Mouse (Mus musculus): Measurements from ENCODE around the gene AC129217.1. TPM values are rescaled to one million over a fixed set of nuclear protein-coding genes. Genes with fewer than 3 reads are reported as not detected.
"Not testable (repeated sequence)": the region's sequence is repeated elsewhere in the genome, so short reads cannot be mapped to it uniquely, and the experiment has no call there.

The AC129217.1 gene
- polyA plus RNA-seq, 1 experiment from 2014 or later, result not detected

DNA sequence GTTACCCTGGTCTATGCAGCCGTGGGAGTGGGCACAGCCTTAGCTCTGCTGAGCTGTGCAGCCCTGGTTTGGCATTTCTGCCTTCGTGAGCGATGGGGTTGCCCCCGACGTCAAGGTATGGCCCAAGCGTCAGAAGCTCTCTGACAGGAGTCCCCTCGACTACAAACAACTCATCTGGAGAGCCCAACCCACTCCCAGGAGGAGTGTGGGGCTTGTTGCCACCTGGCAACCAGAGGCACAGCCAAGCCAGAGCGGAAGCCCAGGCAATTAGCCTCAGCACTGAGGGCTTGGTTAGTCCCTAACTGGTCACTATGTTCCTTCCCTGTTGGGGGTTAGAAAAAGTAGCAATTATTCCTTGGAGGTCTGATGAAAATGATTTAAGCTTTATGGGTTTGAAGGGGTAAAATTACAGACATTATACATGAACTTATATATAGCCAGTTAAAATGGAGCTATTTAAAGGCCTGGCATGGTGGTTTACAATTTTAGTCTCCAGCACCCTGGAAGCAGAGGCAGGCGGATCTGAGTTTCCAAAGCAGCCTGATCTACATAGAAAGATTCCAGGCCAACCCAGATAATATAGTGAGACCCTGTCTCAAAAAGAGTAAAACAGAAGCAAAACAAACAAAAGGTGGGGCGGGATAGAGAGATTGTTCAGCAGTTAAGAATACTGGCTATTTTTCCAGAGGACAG is 22.8 kb downstream of the AC129217.1 start:
- Histone ChIP-seq H3K9me3 (replicated peaks; ENCODE audit: control insufficient read depth, low read length) (no peaks in the 10 kb centered on the region), H3K27me3 (ENCODE audit: control insufficient read depth, insufficient read depth, low read depth, low read length) (no peaks in the 10 kb centered on the region; the same call in 1 of the 2 replicates), H3K4me2 (ENCODE audit: low read depth, low read length) (no peak overlapping the region), H3K4me1 (ENCODE audit: control insufficient read depth, low read depth, low read length) (no peaks in the 10 kb centered on the region), H3K4me3 (ENCODE audit: low read depth, low read length) (no peak overlapping the region), H3K27ac (ENCODE audit: low read length) (no peak overlapping the region), H3K36me3 (ENCODE audit: control insufficient read depth, insufficient read depth) (no peaks in the 10 kb centered on the region; the same call in 1 of the 2 replicates), H3K9ac (ENCODE audit: low read depth, low read length) (no peak overlapping the region)
- WGBS (ENCODE audit: insufficient replicate concordance), result 57% methylated on average over 10 of the region's 10 CpGs
- no peak for ATAC-seq (ENCODE audit: low read depth)

DNA sequence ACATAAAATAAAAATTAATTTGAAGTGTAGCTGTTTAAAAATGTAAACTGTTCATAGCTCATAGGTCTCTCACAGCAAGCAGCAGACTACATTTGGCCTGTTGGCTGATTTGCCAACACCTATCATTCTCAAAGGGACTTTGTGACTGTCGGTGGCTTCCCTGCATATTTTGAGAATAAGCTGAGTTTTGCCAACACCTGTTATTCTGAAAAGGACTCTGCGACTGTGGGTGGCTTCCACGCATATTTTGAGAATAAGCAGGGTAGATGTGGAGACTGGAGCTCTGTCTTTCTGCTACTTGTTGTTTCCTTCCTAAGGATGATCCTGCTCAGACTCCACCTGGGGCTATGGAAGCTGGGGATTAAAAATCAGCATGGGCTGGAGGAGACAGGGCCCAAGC is 23.5 kb downstream of the AC129217.1 start:
- no peaks in the 10 kb centered on the region for H3K36me3 ChIP-seq (ENCODE audit: control insufficient read depth, insufficient read depth)

DNA sequence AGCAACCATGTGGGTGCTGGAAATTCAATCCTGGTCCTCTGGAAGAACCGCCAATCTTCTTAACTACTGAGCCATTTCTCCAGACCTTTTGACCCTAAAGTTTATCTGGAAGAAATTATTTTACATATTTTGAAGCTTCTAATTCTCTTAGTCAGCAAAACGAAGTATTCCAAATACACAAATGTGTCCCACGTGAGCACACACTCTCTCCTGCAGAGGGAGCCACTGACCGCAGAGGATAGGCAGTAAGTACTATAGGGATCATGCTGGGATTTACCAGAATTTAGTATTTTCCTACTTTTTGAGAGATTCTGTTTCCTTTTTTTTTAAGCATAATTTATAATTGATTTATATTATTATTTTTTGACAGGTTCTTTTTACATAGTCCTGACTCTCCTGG is 28.1 kb downstream of the AC129217.1 start:
- ATAC-seq (ENCODE audit: low read depth), result no peak
- H3K27me3 ChIP-seq (ENCODE audit: control insufficient read depth, insufficient read depth, low read depth, low read length), result no peaks in the 10 kb centered on the region; the same call in 1 of the 2 replicates
- H3K9ac ChIP-seq (ENCODE audit: low read depth, low read length), result no peak overlapping the region
- no peaks in the 10 kb centered on the region for H3K36me3 ChIP-seq (ENCODE audit: control insufficient read depth, insufficient read depth)
- H3K4me3 ChIP-seq (ENCODE audit: low read depth, low read length), result no peak overlapping the region
- no peaks in the 10 kb centered on the region for H3K4me1 ChIP-seq (ENCODE audit: control insufficient read depth, low read depth, low read length)
- H3K4me2 ChIP-seq (ENCODE audit: low read depth, low read length), result no peak overlapping the region
- no peak overlapping the region for H3K27ac ChIP-seq (ENCODE audit: low read length)
- no peaks in the 10 kb centered on the region for H3K9me3 ChIP-seq (replicated peaks; ENCODE audit: control insufficient read depth, low read length)
- WGBS (ENCODE audit: insufficient replicate concordance), result 29% methylated on average over 4 of the region's 4 CpGs

More for the DNA sequence above, 23.5 kb downstream of the AC129217.1 start:
- no peaks in the 10 kb centered on the region for H3K4me1 ChIP-seq (ENCODE audit: control insufficient read depth, low read depth, low read length)
- H3K27me3 ChIP-seq (ENCODE audit: control insufficient read depth, insufficient read depth, low read depth, low read length), result no peaks in the 10 kb centered on the region; the same call in 1 of the 2 replicates
- no peaks in the 10 kb centered on the region for H3K9me3 ChIP-seq (replicated peaks; ENCODE audit: control insufficient read depth, low read length)
- no peak overlapping the region for H3K4me2 ChIP-seq (ENCODE audit: low read depth, low read length)
- H3K9ac ChIP-seq (ENCODE audit: low read depth, low read length), result no peak overlapping the region
- 62% methylated on average over 3 of the region's 3 CpGs for WGBS (ENCODE audit: insufficient replicate concordance)
- ATAC-seq (ENCODE audit: low read depth), result no peak
- no peak overlapping the region for H3K27ac ChIP-seq (ENCODE audit: low read length)
- no peak overlapping the region for H3K4me3 ChIP-seq (ENCODE audit: low read depth, low read length)

DNA sequence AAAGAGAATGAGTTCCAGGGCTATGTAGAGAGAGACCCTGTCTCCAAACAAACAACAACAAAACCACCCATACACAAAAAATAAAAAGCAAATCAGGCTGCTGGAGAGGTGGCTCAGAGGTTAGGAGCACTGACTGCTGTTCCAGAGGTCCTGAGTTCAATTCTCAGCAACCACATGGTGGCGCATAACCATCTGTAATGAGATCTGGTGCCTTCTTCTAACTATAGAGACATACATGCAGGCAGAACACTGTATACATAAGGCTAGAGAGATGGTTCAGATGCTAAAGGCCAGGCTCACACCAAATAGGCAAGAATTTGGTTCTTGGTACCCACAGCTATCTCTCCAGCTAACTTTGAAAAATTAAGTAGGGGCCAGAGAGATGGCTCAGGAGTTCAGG is 29.4 kb downstream of the AC129217.1 start:
- no peak overlapping the region for H3K27ac ChIP-seq (ENCODE audit: low read length)
- ATAC-seq (ENCODE audit: low read depth), result peak; percentile 47; the same call in 1 of the 2 replicates
- no peaks in the 10 kb centered on the region for H3K36me3 ChIP-seq (ENCODE audit: control insufficient read depth, insufficient read depth)
- H3K9me3 ChIP-seq (replicated peaks; ENCODE audit: control insufficient read depth, low read length), result no peaks in the 10 kb centered on the region
- H3K4me3 ChIP-seq (ENCODE audit: low read depth, low read length), result no peak overlapping the region
- no peak overlapping the region for H3K4me2 ChIP-seq (ENCODE audit: low read depth, low read length)
- no peaks in the 10 kb centered on the region; the same call in 1 of the 2 replicates for H3K27me3 ChIP-seq (ENCODE audit: control insufficient read depth, insufficient read depth, low read depth, low read length)
- no peaks in the 10 kb centered on the region for H3K4me1 ChIP-seq (ENCODE audit: control insufficient read depth, low read depth, low read length)
- no peak overlapping the region for H3K9ac ChIP-seq (ENCODE audit: low read depth, low read length)
- 13% methylated on average over 1 of the region's 1 CpGs for WGBS (ENCODE audit: insufficient replicate concordance)

DNA sequence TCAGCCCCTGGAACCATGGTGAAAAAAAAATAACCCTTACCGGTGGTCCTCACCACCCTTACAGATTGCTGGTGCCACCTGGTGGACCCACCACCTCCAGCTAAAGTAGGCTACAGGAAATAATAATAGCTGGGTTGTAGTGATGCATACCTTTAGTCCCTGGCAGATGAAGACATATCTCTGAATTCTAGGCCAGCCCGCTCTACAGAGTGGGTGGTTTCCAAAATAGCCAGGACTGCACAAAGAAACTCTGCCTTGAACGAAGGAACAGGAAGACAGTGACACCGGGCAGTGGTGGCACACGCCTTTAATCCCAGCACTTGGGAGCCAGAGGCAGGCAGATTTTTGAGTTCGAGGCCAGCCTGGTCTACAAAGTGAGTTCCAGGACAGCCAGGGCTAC is 34.7 kb downstream of the AC129217.1 start:
- Histone ChIP-seq H3K9ac (ENCODE audit: low read depth, low read length) (no peak overlapping the region), H3K4me3 (ENCODE audit: low read depth, low read length) (no peak overlapping the region), H3K4me1 (ENCODE audit: control insufficient read depth, low read depth, low read length) (no peaks in the 10 kb centered on the region; the same call in 1 of the 2 replicates), H3K9me3 (replicated peaks; ENCODE audit: control insufficient read depth, low read length) (no peaks in the 10 kb centered on the region), H3K36me3 (ENCODE audit: control insufficient read depth, insufficient read depth) (no peaks in the 10 kb centered on the region), H3K4me2 (ENCODE audit: low read depth, low read length) (no peak overlapping the region), H3K27me3 (ENCODE audit: control insufficient read depth, insufficient read depth, low read depth, low read length) (no peaks in the 10 kb centered on the region; the same call in 1 of the 2 replicates), H3K27ac (ENCODE audit: low read length) (no peak overlapping the region)
- no peak for ATAC-seq (ENCODE audit: low read depth)
- WGBS (ENCODE audit: insufficient replicate concordance), result 66% methylated on average over 6 of the region's 6 CpGs

DNA sequence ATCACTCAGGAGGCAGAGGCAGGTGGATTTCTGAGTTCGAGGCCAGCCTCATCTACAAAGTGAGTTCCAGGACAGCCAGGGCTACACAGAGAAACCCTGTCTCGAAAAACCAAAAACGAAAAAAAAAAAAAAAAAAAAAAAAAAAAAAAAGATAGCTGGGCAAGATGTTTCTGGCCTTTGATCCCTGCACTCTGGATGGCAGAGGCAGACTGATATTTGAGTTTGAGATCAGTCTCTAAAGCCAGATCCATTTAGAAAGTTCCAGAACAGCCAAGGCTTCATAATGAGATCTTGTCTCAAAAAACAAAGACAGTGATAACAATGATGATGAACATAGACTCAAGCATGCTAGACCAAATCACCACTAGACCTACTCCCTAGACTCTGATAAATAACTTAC is 40.8 kb downstream of the AC129217.1 start:
- H3K4me3 ChIP-seq (ENCODE audit: low read depth, low read length), result peak overlapping the region; percentile 97
- H3K4me2 ChIP-seq (ENCODE audit: low read depth, low read length), result peak overlapping the region; percentile 89
- not testable (repeated sequence) for H3K9ac ChIP-seq (ENCODE audit: low read depth, low read length); H3K9me3 ChIP-seq (replicated peaks; ENCODE audit: control insufficient read depth, low read length); H3K27me3 ChIP-seq (ENCODE audit: control insufficient read depth, insufficient read depth, low read depth, low read length); ATAC-seq (ENCODE audit: low read depth)
- 55% methylated on average over 3 of the region's 3 CpGs for WGBS (ENCODE audit: insufficient replicate concordance)
- H3K36me3 ChIP-seq (ENCODE audit: control insufficient read depth, insufficient read depth), result peaks cover 16% of the 10 kb centered on the region
- peak overlapping the region; percentile 88 for H3K27ac ChIP-seq (ENCODE audit: low read length)
- peaks cover 19% of the 10 kb centered on the region for H3K4me1 ChIP-seq (ENCODE audit: control insufficient read depth, low read depth, low read length)

DNA sequence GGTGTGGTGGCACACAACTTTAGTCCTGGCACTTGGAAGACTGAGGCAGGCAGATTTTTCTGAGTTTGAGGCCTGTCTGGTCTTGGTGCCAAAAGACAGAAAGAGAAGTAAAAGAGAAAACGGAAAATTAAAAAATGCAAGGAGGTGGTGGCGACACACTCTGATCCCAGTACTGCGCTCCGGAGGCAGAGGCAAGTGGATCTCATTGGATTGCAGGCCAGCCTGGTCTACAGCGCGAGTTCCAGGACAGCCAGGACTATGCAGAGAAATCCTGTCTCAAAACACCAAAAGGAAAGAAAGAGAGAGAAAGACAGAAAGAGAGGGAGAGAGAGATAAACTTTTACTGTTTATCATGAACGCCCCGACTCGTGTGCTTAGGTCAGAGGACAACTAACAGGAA is 41.3 kb downstream of the AC129217.1 start:
- Histone ChIP-seq H3K4me3 (ENCODE audit: low read depth, low read length) (peak overlapping the region; percentile 97), H3K36me3 (ENCODE audit: control insufficient read depth, insufficient read depth) (peaks cover 20% of the 10 kb centered on the region), H3K27ac (ENCODE audit: low read length) (peak overlapping the region; percentile 88), H3K9me3 (replicated peaks; ENCODE audit: control insufficient read depth, low read length) (no peaks in the 10 kb centered on the region), H3K27me3 (ENCODE audit: control insufficient read depth, insufficient read depth, low read depth, low read length) (no peaks in the 10 kb centered on the region), H3K9ac (ENCODE audit: low read depth, low read length) (peak overlapping the region; percentile 98), H3K4me2 (ENCODE audit: low read depth, low read length) (peak overlapping the region; percentile 89), H3K4me1 (ENCODE audit: control insufficient read depth, low read depth, low read length) (peaks cover 19% of the 10 kb centered on the region)
- no peak for ATAC-seq (ENCODE audit: low read depth)
- WGBS (ENCODE audit: insufficient replicate concordance), result 25% methylated on average over 9 of the region's 9 CpGs

- peaks cover 26% of the 10 kb centered on the region for H3K36me3 ChIP-seq (ENCODE audit: control insufficient read depth, insufficient read depth)
- under 1% methylated on average over 59 of the region's 59 CpGs for WGBS (ENCODE audit: insufficient replicate concordance)
- no peaks in the 10 kb centered on the region for H3K27me3 ChIP-seq (ENCODE audit: control insufficient read depth, insufficient read depth, low read depth, low read length)
- peak; percentile 98 for ATAC-seq (ENCODE audit: low read depth)
- peak within 1 kb of the TSS; percentile 98 for H3K9ac ChIP-seq (ENCODE audit: low read depth, low read length)
- H3K4me1 ChIP-seq (ENCODE audit: control insufficient read depth, low read depth, low read length), result peaks cover 19% of the 10 kb centered on the region
- H3K27ac ChIP-seq (ENCODE audit: low read length), result peak within 1 kb of the TSS; percentile 88
- H3K4me3 ChIP-seq (ENCODE audit: low read depth, low read length), result peak within 1 kb of the TSS; percentile 97
- H3K4me2 ChIP-seq (ENCODE audit: low read depth, low read length), result peak within 1 kb of the TSS; percentile 89
- H3K9me3 ChIP-seq (replicated peaks; ENCODE audit: control insufficient read depth, low read length), result no peaks in the 10 kb centered on the region
These were observed 42.0 kb downstream of the AC129217.1 start, which contains the start of gene Ubxn1 for GRCm38 (mm10) chr19:8871267-8872186. Gene Ubxn1 (plus strand): TSS chr19:8871496.
